8 mouse cellular contexts compared by ENCODE assay signal in the genomic region with DNA sequence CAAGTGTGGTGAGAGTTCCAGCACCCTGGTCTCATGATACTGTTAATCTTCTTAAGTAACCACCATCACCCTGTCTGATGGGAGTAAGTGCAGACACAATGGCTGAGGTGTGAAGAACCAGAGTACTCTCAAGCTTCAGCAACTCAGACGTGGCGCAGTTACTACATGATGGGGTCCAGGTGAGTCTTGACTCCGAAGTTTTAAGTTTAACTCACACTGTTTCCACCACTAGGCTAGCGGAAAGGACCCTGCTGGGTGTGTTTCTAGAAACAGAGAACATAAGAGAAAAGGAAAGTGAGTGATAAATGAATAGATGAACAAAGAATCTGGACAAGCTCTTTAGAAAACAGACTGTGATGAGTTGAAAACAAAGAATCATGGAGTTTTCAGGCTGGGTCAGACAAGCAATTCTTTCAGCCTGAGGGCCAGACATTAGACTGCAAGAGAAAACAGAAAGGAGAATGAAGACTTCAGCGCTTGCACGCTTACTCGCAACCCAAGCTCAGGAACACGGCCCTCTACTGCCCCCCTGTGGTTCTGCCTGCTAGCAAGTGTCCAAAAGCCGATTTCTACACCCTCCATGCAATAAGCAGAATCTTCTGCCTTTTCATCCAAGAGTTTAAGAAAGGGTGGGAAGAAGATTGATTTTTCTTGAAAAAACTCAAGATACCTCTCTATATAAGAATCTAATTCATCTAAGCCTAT.
DNase-seq lines count a peak whose midpoint lies in the region; ATAC-seq lines count a peak whose summit lies in the region.

No protein-coding gene starts in this region.

- no peaks in the 10 kb centered on the region for H3K9me3 ChIP-seq in heart, embryonic 14.5 days (ENCODE audit: control insufficient read depth, low read length)

- no peaks in the 10 kb centered on the region for H3K36me3 ChIP-seq in heart, embryonic 14.5 days (ENCODE audit: control insufficient read depth, insufficient read depth, low read length)

- DNase-seq in MN1 (ENCODE audit: low spot score): peak; percentile 28
- peak; percentile 79 for DNase-seq in adrenal gland, postnatal 25 days
- DNase-seq in embryo, embryonic 11.5 days (ENCODE audit: low read depth, low spot score): peak; percentile 45
- DNase-seq in layer of hippocampus, adult 8-10 months (ENCODE audit: low spot score in 2 of 2): peak; percentile 72 to 90
- peak; percentile 77 for DNase-seq in mesoderm, embryonic 11.5 days (ENCODE audit: low read depth, low spot score)
- peak; percentile 86 for DNase-seq in right cerebral cortex, postnatal 25 days

- no peak overlapping the region for H3K4me3 ChIP-seq in heart, embryonic 14.5 days (ENCODE audit: control insufficient read depth in 1 of 2, insufficient read depth in 1 of 2, low read depth in 1 of 2, low read length in 2 of 2)

- H3K27ac ChIP-seq in heart, embryonic 14.5 days (replicated peaks in 1 of 2; ENCODE audit: control insufficient read depth in 1 of 2, insufficient read depth in 1 of 2, low read depth in 2 of 2, low read length in 2 of 2): no peak overlapping the region

- peaks cover 2 to 4% of the 10 kb centered on the region in 2 experiments; a peak in 3 of 4 replicates for H3K4me1 ChIP-seq in heart, embryonic 14.5 days (ENCODE audit: control insufficient read depth in 2 of 2, insufficient read depth in 2 of 2, low read length in 2 of 2)

- H3K27me3 ChIP-seq in heart, embryonic 14.5 days (ENCODE audit: control insufficient read depth, insufficient read depth, low read length): no peaks in the 10 kb centered on the region

- H3K4me2 ChIP-seq in heart, embryonic 14.5 days (ENCODE audit: low read length): peak overlapping the region; percentile 18; the same call in 1 of the 2 replicates

- WGBS in heart, embryonic 14.5 days: 31% methylated on average over 9 of the region's 9 CpGs

- ATAC-seq in heart, embryonic 14.5 days (ENCODE audit: insufficient number of reproducible peaks, insufficient read depth, low FRiP score, low read depth): no peak
- ATAC-seq in granulocyte monocyte progenitor cell, adult 5-6 weeks (replicated peaks; ENCODE audit: poor library complexity, severe bottlenecking): no peak

- no peak overlapping the region for H3K9ac ChIP-seq in heart, embryonic 14.5 days (ENCODE audit: low read length)

Comparison
In these comparisons a context has a peak if more than half of its experiments do, and no peak if none do; other contexts are left out.
1. DNase-seq: peak in every context shown above with its lines; median percentile 86 in right cerebral cortex, postnatal 25 days; 81 in layer of hippocampus, adult 8-10 months; 79 in adrenal gland, postnatal 25 days; 77 in mesoderm, embryonic 11.5 days; 45 in embryo, embryonic 11.5 days; 28 in MN1.